Mouse (Mus musculus) embryonic facial prominence, embryonic 13.5 days (tissue): Measurements from ENCODE around the gene Lmbr1l. TPM values are rescaled to one million over a fixed set of nuclear protein-coding genes. Genes with fewer than 3 reads are reported as not detected.
A peak's percentile ranks its signal among the peaks of the same experiment; 100 is the strongest.
"Not testable (repeated sequence)": the region's sequence is repeated elsewhere in the genome, so short reads cannot be mapped to it uniquely, and the experiment has no call there.

Experiments
- ATAC-seq: fragments of 200-750 bp; cut with Nextera tagmentation; 2 replicates; pipeline ENCODE4 v1.8.0; 2017; ENCODE audit warnings: low read depth; ENCODE audit not compliant: insufficient number of reproducible peaks, insufficient read depth, low FRiP score, low TSS enrichment
- H3K27ac ChIP-seq: fragments of 300-500 bp; sonication (generic); 2 replicates; pipeline ENCODE4 v1.5.1; 2015; ENCODE audit warnings: moderate library complexity, mild to moderate bottlenecking, inconsistent platforms
- H3K27me3 ChIP-seq: fragments of 300-500 bp; sonication (generic); 2 replicates; pipeline ENCODE4 v1.6.1; 2015; ENCODE audit warnings: mild to moderate bottlenecking, inconsistent platforms
- H3K36me3 ChIP-seq: fragments of 300-500 bp; sonication (generic); 2 replicates; pipeline ENCODE4 v1.6.1; 2015; ENCODE audit warnings: mild to moderate bottlenecking, inconsistent platforms
- H3K4me1 ChIP-seq: fragments of 300-500 bp; sonication (generic); 2 replicates; pipeline ENCODE4 v1.6.1; 2015; ENCODE audit warnings: inconsistent platforms
- H3K4me2 ChIP-seq: fragments of 300-500 bp; sonication (generic); 2 replicates; pipeline ENCODE4 v1.6.1; 2015; ENCODE audit warnings: moderate library complexity, mild to moderate bottlenecking, inconsistent platforms
- H3K4me3 ChIP-seq: fragments of 300-500 bp; sonication (generic); 2 replicates; pipeline ENCODE4 v1.5.1; 2015; ENCODE audit warnings: mild to moderate bottlenecking, inconsistent platforms
- H3K9ac ChIP-seq: fragments of 300-500 bp; sonication (generic); 2 replicates; pipeline ENCODE4 v1.6.1; 2015; ENCODE audit warnings: mild to moderate bottlenecking, inconsistent platforms
- H3K9me3 ChIP-seq: fragments of 300-500 bp; sonication (generic); 2 replicates; pipeline ENCODE4 v1.6.1; 2016; ENCODE audit warnings: inconsistent platforms
- WGBS: fragments of 180-500 bp; shearing (Covaris S2); methylation state at CpG from one replicate; pipeline ENCODE4 v1.1.7; 2015; ENCODE audit warnings: mixed read lengths; 5-methylcytosine and 5-hydroxymethylcytosine counted together
- polyA plus RNA-seq: library from polyadenylated mRNA; unstranded; fragments of >200 nt; fragmentation: Nextera tagmentation; extraction: Ambion mirVana; gene quantifications from 2 replicates; pipeline ENCODE4 v1.2.1, GENCODE M21; 2015

The Lmbr1l gene
- polyA plus RNA-seq, 1 experiment from 2014 or later: 27.8 TPM

GRCm38 (mm10) chr15:98951122-98952062, 33.4 kb upstream of the Lmbr1l start:
- Histone ChIP-seq H3K9ac (peak overlapping the region; percentile 95), H3K36me3 (peaks cover 14% of the 10 kb centered on the region), H3K4me1 (peaks cover 18% of the 10 kb centered on the region), H3K27ac (peak overlapping the region; percentile 81; the same call in 1 of the 2 replicates), H3K4me2 (peak overlapping the region; percentile 77), H3K4me3 (peak overlapping the region; percentile 77)
- WGBS: 86% methylated on average over 11 of the region's 15 CpGs
- not testable (repeated sequence) for ATAC-seq, H3K9me3 ChIP-seq, H3K27me3 ChIP-seq

GRCm38 (mm10) chr15:98949607-98949892, 31.5 kb upstream of the Lmbr1l start:
- Histone ChIP-seq H3K9ac (no peak overlapping the region), H3K4me3 (no peak overlapping the region), H3K4me2 (no peak overlapping the region), H3K27ac (no peak overlapping the region), H3K36me3 (peaks cover 14% of the 10 kb centered on the region), H3K4me1 (peaks cover 13% of the 10 kb centered on the region), H3K9me3 (0 out of 2 replicates have a peak, but pooled peaks cover 3% of the 10 kb centered on the region), H3K27me3 (no peaks in the 10 kb centered on the region)
- no peak for ATAC-seq
- 65% methylated on average over 3 of the region's 3 CpGs for WGBS

DNA sequence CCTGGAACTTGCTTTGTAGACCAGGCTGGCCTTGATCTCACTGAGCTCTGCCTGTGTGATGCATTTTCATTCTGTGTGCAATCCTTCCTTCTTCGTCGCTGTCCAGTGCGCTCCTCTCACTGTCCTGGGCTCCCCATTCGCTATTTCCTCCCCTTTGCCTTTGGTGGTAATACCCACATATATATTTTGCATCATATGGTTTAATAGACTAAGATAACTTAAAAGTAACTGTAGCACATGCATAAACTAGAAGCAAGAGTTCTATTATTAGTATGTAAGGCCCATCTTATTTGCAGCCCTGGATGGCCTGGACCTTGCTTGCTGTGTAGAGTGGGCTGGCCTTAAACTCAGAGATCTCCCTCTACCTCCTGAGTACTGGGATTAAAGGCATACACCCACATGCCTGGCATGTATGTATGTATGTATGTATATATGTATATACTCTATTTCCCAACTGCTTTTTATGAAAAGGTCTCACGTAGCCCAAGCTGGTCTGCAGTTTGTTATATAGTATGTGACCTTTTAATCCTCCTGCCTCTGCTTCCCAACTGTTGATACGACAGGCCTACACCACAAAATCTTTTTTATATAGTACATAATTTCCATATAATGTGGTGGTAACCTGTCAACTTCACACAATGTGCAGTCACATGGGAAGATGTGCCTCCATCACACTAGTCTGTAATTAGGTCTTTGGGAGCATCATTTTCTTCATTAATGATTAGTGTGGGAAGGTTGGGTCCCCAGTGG, 31.0 kb upstream of the Lmbr1l start:
- H3K27me3 ChIP-seq: no peaks in the 10 kb centered on the region
- ATAC-seq: no peak
- peaks cover 14% of the 10 kb centered on the region for H3K36me3 ChIP-seq
- WGBS: 70% methylated on average over 6 of the region's 6 CpGs
- 0 out of 2 replicates have a peak, but pooled peaks cover 5% of the 10 kb centered on the region for H3K9me3 ChIP-seq
- H3K4me2 ChIP-seq: no peak overlapping the region
- peaks cover 9% of the 10 kb centered on the region for H3K4me1 ChIP-seq
- no peak overlapping the region for H3K27ac ChIP-seq
- no peak overlapping the region for H3K4me3 ChIP-seq
- H3K9ac ChIP-seq: no peak overlapping the region

GRCm38 (mm10) chr15:98948382-98948781, 30.4 kb upstream of the Lmbr1l start:
- no peak overlapping the region for H3K4me2 ChIP-seq
- H3K27ac ChIP-seq: no peak overlapping the region
- no peak overlapping the region for H3K4me3 ChIP-seq
- no peak overlapping the region for H3K9ac ChIP-seq
- no peak for ATAC-seq
- H3K27me3 ChIP-seq: no peaks in the 10 kb centered on the region
- peaks cover 7% of the 10 kb centered on the region for H3K4me1 ChIP-seq
- 0 out of 2 replicates have a peak, but pooled peaks cover 5% of the 10 kb centered on the region for H3K9me3 ChIP-seq
- H3K36me3 ChIP-seq: peaks cover 14% of the 10 kb centered on the region

- Histone ChIP-seq H3K9me3 (0 out of 2 replicates have a peak, but pooled peaks cover 5% of the 10 kb centered on the region), H3K9ac (no peak overlapping the region), H3K4me2 (no peak overlapping the region), H3K27ac (no peak overlapping the region), H3K4me1 (peaks cover 7% of the 10 kb centered on the region), H3K4me3 (no peak overlapping the region), H3K27me3 (no peaks in the 10 kb centered on the region), H3K36me3 (peaks cover 14% of the 10 kb centered on the region)
- WGBS: 45% methylated on average over 3 of the region's 3 CpGs
- ATAC-seq: no peak
These were observed 29.9 kb upstream of the Lmbr1l start for GRCm38 (mm10) chr15:98947884-98948283.

DNA sequence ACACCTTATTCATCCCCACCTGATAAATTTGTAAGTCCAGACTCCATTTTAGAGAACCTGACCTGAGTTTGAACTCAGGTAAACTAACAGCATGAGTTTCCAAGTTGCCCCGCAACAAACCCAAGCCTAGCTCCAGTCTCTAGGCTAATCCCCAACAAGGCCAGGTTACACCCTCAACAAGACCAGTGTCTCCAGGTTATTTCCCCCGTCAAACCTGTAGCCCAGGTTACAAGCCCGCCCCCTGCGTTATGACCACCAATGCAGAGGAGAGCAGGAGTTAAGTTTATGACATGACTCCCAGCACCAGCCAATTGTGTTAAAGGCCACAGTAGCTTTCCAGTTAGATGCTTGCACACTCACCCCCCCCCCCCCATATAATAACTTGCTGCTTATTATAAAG, 25.1 kb upstream of the Lmbr1l start:
- Histone ChIP-seq H3K9me3 (0 out of 2 replicates have a peak, but pooled peaks cover 5% of the 10 kb centered on the region), H3K4me1 (no peaks in the 10 kb centered on the region), H3K27ac (no peak overlapping the region), H3K4me3 (no peak overlapping the region), H3K36me3 (no peaks in the 10 kb centered on the region), H3K9ac (no peak overlapping the region), H3K27me3 (no peaks in the 10 kb centered on the region), H3K4me2 (no peak overlapping the region)
- ATAC-seq: no peak
- 67% methylated on average over 4 of the region's 4 CpGs for WGBS

GRCm38 (mm10) chr15:98942081-98942480, 24.1 kb upstream of the Lmbr1l start:
- no peak overlapping the region for H3K9ac ChIP-seq
- H3K36me3 ChIP-seq: no peaks in the 10 kb centered on the region
- no peak overlapping the region for H3K27ac ChIP-seq
- no peak overlapping the region for H3K4me2 ChIP-seq
- no peak overlapping the region for H3K4me3 ChIP-seq
- H3K4me1 ChIP-seq: no peaks in the 10 kb centered on the region
- ATAC-seq: no peak
- H3K9me3 ChIP-seq: 0 out of 2 replicates have a peak, but pooled peaks cover 5% of the 10 kb centered on the region
- H3K27me3 ChIP-seq: no peaks in the 10 kb centered on the region
- 83% methylated on average over 4 of the region's 4 CpGs for WGBS

DNA sequence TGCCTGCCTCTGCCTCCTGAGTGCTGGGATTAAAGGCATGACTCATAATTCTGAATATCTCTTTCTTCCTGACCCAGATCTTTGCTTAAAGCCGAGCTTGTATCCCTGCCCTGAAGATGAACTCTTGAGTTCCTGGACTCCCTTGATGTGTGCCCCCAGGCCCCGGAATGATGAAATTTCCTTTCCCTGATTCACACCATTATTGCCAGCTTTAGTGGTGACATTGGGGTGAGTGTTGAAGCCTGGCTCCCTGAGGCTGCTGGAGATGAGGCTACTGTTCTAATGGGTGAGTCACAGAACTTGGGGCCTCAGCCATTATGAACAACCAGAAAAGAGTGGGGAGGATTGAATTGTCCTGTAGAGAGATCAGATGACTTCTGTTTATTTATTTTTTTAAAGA, 23.5 kb upstream of the Lmbr1l start:
- Histone ChIP-seq H3K27ac (no peak overlapping the region), H3K36me3 (no peaks in the 10 kb centered on the region), H3K9me3 (0 out of 2 replicates have a peak, but pooled peaks cover 5% of the 10 kb centered on the region), H3K4me2 (no peak overlapping the region), H3K9ac (no peak overlapping the region), H3K27me3 (no peaks in the 10 kb centered on the region), H3K4me3 (no peak overlapping the region), H3K4me1 (no peaks in the 10 kb centered on the region)
- WGBS: 72% methylated on average over 2 of the region's 2 CpGs
- ATAC-seq: no peak

- Histone ChIP-seq H3K4me1 (peaks cover 1% of the 10 kb centered on the region), H3K9me3 (0 out of 2 replicates have a peak, but pooled peaks cover 5% of the 10 kb centered on the region), H3K27ac (no peak overlapping the region), H3K36me3 (no peaks in the 10 kb centered on the region), H3K27me3 (no peaks in the 10 kb centered on the region), H3K4me2 (no peak overlapping the region), H3K9ac (no peak overlapping the region), H3K4me3 (no peak overlapping the region)
- whole genome bisulfite sequencing: 70% methylated on average over 10 of the region's 10 CpGs
- ATAC-seq: no peak
These were observed 22.8 kb upstream of the Lmbr1l start for GRCm38 (mm10) chr15:98940816-98941215.

GRCm38 (mm10) chr15:98934217-98934839, 16.3 kb upstream of the Lmbr1l start, which contains the start of gene Tuba1b:
Tuba1b (minus strand) TSS chr15:98934565.
- Histone ChIP-seq H3K4me2 (peak within 1 kb of the TSS; percentile 88), H3K27ac (peak within 1 kb of the TSS; percentile 99), H3K9ac (peak within 1 kb of the TSS; percentile 95), H3K4me1 (peaks cover 19% of the 10 kb centered on the region), H3K9me3 (no peaks in the 10 kb centered on the region), H3K4me3 (peak within 1 kb of the TSS; percentile 76), H3K27me3 (no peaks in the 10 kb centered on the region), H3K36me3 (peaks cover 9% of the 10 kb centered on the region)
- peak; percentile 94 for ATAC-seq
- WGBS: under 1% methylated on average over 58 of the region's 58 CpGs

DNA sequence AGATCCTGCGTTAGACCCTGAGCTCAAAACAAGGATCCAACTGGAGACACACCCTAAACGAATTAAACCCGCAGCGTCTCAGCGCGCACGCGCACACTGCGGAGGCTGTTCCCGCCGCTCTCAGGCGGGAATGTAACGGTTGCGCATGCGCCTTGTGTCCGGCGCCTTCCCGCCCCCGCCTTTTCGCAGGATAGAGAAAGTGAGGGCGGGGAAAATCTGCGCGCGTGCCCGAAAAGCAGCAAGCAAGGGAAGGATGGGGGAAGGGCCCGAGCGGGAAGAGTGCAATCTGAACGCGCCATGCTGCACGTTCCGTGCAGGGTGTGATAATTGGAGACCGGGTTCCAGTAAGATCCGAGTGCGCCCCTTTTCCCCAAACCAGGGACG, 15.8 kb upstream of the Lmbr1l start:
- under 1% methylated on average over 35 of the region's 35 CpGs for WGBS
- H3K4me2 ChIP-seq: peak overlapping the region; percentile 88
- peak overlapping the region; percentile 99 for H3K27ac ChIP-seq
- peaks cover 20% of the 10 kb centered on the region for H3K4me1 ChIP-seq
- H3K9ac ChIP-seq: peak overlapping the region; percentile 95
- peak overlapping the region; percentile 76 for H3K4me3 ChIP-seq
- H3K27me3 ChIP-seq: no peaks in the 10 kb centered on the region
- ATAC-seq: peak; percentile 81
- H3K36me3 ChIP-seq: peaks cover 9% of the 10 kb centered on the region
- no peaks in the 10 kb centered on the region for H3K9me3 ChIP-seq
